Mouse (Mus musculus) heart, adult 2 months (tissue): ENCODE measurements around the gene Acbd6. TPM values are rescaled to one million over a fixed set of nuclear protein-coding genes. Genes with fewer than 3 reads are reported as not detected.

Source experiments
- DNase-seq, 2 experiments: peaks; one replicate each; pipeline ENCODE4 v3.0.0; 2021
- H3K27ac ChIP-seq: fragments of 200-600 bp; 2 replicates; pipeline ENCODE4 v1.8.1; 2022
- H3K27me3 ChIP-seq: fragments of 200-500 bp; 2 replicates; pipeline ENCODE4 v1.6.1; 2012; ENCODE audit warnings: mild to moderate bottlenecking, low read length, inconsistent platforms, mixed read lengths; ENCODE audit not compliant: control insufficient read depth, insufficient read depth
- H3K36me3 ChIP-seq: fragments of 200-500 bp; 2 replicates; pipeline ENCODE4 v1.6.1; 2012; ENCODE audit warnings: low read length, inconsistent platforms; ENCODE audit not compliant: control insufficient read depth, insufficient read depth
- H3K4me1 ChIP-seq: fragments of 200-500 bp; 2 replicates; pipeline ENCODE4 v1.6.1; 2011; ENCODE audit warnings: low read length; ENCODE audit not compliant: control insufficient read depth, insufficient read depth
- H3K4me3 ChIP-seq: fragments of 200-600 bp; 2 replicates; pipeline ENCODE4 v1.8.1; 2022
- H3K79me2 ChIP-seq: fragments of 200-500 bp; replicated peaks from 2 replicates; pipeline ENCODE4 v1.6.1; 2012; ENCODE audit warnings: mild to moderate bottlenecking, inconsistent platforms, low read length, moderate library complexity, mixed read lengths; ENCODE audit not compliant: control insufficient read depth, insufficient read depth
- H3K9ac ChIP-seq: fragments of 200-500 bp; 2 replicates; pipeline ENCODE4 v1.6.1; 2012; ENCODE audit warnings: low read depth, mild to moderate bottlenecking, control low read depth, inconsistent platforms, low read length, mixed read lengths
- CTCF ChIP-seq: fragments of 200-600 bp; IDR thresholded peaks from 2 replicates; pipeline ENCODE4 v1.8.1; 2022; ENCODE audit warnings: antibody characterized with exemption, mild to moderate bottlenecking, moderate library complexity
- EP300 ChIP-seq: fragments of 200-500 bp; IDR thresholded peaks from 2 replicates; pipeline ENCODE4 v1.6.1; 2011; ENCODE audit warnings: low read depth, low read length, control low read depth; ENCODE audit not compliant: insufficient read depth
- POLR2A ChIP-seq: fragments of 200-500 bp; IDR thresholded peaks from 2 replicates; pipeline ENCODE4 v1.6.1; 2011; ENCODE audit warnings: mild to moderate bottlenecking, low read depth, low read length, control low read depth; ENCODE audit not compliant: insufficient read depth
- WGBS: fragments of 180-500 bp; shearing (Covaris S2); methylation state at CpG from one replicate; pipeline ENCODE4 v1.1.7; 2018; 5-methylcytosine and 5-hydroxymethylcytosine counted together
- intact Hi-C: fragments of 180-260 bp; cut with DNase I; formaldehyde crosslinking; loops from one replicate; pipeline ENCODE4 v1.15.1; 2025
- polyA plus RNA-seq: library from polyadenylated mRNA; depleted of rRNA; stranded (reverse); fragments of >200 nt; gene quantifications from 2 replicates; pipeline ENCODE4 v1.2.3, GENCODE M21; 2012
- total RNA-seq, 2 experiments: library from RNA; stranded (reverse); gene quantifications; 2 replicates each; pipeline ENCODE4 v1.2.3; 2021

The Acbd6 gene
- total and polyA plus RNA-seq, 3 experiments = 55.7 to 63.6 (median 57.1) TPM

DNA sequence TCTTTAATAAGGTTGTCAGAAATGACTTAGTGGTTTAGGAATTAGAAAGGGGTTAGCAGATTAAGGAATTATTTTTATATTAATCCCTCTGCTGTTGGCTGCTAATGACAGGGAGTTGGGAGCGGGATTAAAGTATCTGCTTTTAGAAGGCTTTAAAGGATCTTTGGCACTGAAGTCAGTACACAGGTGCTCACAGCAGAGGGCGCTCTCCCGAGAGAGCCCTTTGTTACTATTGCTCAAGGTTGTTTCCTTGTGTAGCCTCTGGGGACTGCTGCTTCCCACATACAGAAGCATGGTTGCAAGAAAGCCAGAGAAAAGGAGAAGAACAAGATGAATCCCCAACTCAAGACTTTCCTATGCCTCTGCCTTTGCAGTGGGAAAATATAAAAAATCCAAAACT, 6.8 kb downstream of the Acbd6 start:
- Histone ChIP-seq H3K27ac (no peak overlapping the region), H3K4me3 (no peak overlapping the region), H3K27me3 (no peaks in the 10 kb centered on the region), H3K4me1 (no peaks in the 10 kb centered on the region; the same call in 1 of the 2 replicates), H3K79me2 (no peaks in the 10 kb centered on the region), H3K36me3 (no peaks in the 10 kb centered on the region), H3K9ac (no peak overlapping the region)
- intact Hi-C loops = no loop called here
- TF ChIP-seq CTCF (peak; percentile 81), EP300 (no peak), POLR2A (no peak)
- DNase-seq = no peak
- 22% methylated on average over 3 of the region's 3 CpGs for WGBS

DNA sequence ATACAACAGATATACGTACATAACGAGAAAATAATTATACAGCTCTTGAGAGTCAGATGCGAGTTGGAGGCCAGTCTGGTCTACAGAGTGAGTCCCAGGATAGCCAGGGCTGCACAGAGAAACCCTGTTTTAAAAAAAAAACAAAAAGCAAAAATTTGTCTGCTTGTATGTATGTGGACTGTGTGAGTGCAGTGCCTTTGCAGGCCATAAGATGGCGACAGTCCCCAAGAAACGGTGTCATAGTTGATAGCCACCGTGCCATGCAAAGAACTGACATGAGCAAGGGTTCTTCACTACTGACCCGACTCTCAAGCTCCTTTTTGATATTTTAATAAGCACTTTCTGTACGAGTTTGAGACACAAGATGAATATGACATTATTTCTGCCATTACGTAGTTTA, 10.2 kb downstream of the Acbd6 start:
- Histone ChIP-seq H3K27ac (no peak overlapping the region), H3K36me3 (no peaks in the 10 kb centered on the region), H3K4me1 (no peaks in the 10 kb centered on the region; the same call in 1 of the 2 replicates), H3K27me3 (no peaks in the 10 kb centered on the region), H3K79me2 (no peaks in the 10 kb centered on the region), H3K9ac (no peak overlapping the region), H3K4me3 (no peak overlapping the region)
- intact Hi-C loops = no loop called here
- no peak for DNase-seq
- 97% methylated on average over 9 of the region's 9 CpGs for WGBS
- TF ChIP-seq CTCF (peak; percentile 39), POLR2A (no peak), EP300 (no peak)

DNA sequence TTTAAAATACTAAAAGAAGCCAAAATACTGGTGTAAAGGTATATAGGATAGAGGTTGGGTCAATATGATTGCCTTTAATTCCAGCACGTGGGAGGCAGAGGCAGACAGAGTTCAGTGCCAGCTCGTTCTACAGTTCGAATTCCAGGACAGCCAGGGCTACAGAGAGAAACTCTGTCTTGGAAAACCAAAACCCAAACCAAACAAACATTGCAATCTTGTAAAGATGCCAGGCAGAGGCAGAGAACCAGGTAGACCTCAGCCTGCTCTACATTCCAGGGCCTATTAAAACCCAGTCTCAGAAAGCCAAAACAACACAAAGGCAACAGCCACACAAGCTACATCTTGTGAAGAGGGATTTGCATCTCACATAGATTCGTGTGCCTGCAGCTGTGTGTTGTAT, 11.4 kb downstream of the Acbd6 start:
- no peak for DNase-seq
- Histone ChIP-seq H3K27ac (no peak overlapping the region), H3K9ac (no peak overlapping the region), H3K4me1 (no peaks in the 10 kb centered on the region; the same call in 1 of the 2 replicates), H3K79me2 (no peaks in the 10 kb centered on the region), H3K36me3 (no peaks in the 10 kb centered on the region), H3K4me3 (no peak overlapping the region), H3K27me3 (no peaks in the 10 kb centered on the region)
- intact Hi-C loops = no loop called here
- WGBS = 87% methylated on average over 4 of the region's 4 CpGs
- TF ChIP-seq POLR2A (no peak), CTCF (no peak), EP300 (no peak)

DNA sequence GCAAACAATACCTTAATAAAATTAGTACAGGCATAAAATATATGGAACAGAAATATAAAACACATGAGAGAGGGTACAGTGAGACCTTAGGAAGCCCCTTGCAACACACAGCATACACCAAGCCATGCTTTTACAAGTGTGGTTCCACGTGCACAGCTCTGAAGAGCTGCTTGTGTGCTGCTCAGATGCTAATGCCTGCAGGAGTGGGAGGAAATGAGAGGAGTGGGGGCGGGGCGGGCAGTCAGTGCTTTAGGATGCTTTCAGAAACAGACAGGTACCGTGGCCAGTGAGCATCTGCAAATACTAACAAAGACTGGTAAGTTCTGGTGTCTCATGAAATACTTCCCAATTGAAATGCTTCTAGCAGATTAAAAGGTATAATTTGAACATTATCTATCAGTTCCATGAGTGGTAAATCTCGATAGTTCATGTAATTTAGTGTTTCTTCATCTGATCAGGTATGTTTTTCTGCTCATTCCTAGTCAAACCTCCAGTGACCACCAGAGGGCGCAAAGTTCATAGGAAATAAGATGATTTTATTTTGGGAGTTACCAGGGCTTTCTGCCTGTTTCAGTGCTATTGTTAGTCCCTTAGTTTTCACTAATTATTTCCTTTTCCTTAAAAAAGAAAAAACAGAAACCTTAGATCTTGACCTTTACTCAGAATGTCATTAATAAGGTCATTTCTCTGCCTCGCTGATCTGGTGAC, 17.2 kb downstream of the Acbd6 start:
- Histone ChIP-seq H3K4me3 (no peak overlapping the region), H3K4me1 (no peaks in the 10 kb centered on the region), H3K27me3 (no peaks in the 10 kb centered on the region), H3K79me2 (no peaks in the 10 kb centered on the region), H3K36me3 (no peaks in the 10 kb centered on the region), H3K27ac (no peak overlapping the region), H3K9ac (no peak overlapping the region)
- TF ChIP-seq POLR2A (no peak), CTCF (peak; percentile 91)
- DNase-seq = peak; percentile 19 to 70
- WGBS = 31% methylated on average over 7 of the region's 7 CpGs
- intact Hi-C loops = loop anchor here (1.0 to 5.0 kb wide), 2 partner anchors 210 to 287 kb away; no protein-coding TSS in a partner anchor

DNA sequence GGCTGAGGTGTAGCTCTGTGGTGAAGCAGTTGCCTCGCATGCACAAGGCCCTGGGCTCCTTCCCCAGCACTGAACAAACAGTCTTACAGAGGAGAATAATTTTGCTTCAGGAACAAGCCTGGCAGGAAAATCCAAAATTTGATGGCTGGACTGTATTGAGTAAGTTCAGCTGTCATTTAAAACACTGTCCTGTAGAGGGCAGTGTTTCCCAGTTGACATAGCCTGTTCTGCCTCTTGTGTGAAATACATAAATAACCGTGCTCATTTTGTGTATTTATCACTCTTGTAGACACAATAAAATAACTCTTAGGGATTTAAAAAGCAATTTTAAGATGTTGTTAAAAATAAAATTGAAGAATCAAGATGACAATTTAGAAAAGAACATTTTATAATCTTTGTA, 18.5 kb downstream of the Acbd6 start:
- 18% methylated on average over 2 of the region's 2 CpGs for WGBS
- DNase-seq = no peak

DNA sequence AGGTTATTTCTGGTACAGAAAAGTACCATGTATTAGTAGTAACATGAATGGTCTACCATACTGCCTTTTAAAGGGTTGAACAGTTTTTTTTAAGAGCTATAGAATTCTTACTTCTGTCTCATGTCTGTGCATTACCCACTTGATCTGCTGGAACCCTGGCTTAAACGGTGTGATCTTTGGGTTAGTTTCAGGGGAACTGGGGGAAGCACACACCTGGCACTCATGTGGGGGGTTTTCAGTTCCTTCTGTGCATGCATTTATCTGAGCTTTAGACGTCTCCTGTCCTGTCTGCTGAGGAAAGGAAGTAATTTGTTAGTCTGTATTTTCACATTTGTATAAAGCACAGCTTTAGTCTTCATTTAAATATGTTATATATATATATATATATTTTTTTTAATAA, 19.4 kb downstream of the Acbd6 start:
- 77% methylated on average over 2 of the region's 2 CpGs for WGBS
- Histone ChIP-seq H3K4me1 (no peaks in the 10 kb centered on the region), H3K27me3 (no peaks in the 10 kb centered on the region), H3K4me3 (no peak overlapping the region), H3K36me3 (no peaks in the 10 kb centered on the region), H3K79me2 (no peaks in the 10 kb centered on the region), H3K27ac (no peak overlapping the region), H3K9ac (no peak overlapping the region)
- intact Hi-C loops = loop anchor here (2.0 to 5.0 kb wide), 2 partner anchors 143 to 285 kb away; no protein-coding TSS in a partner anchor
- no peak for DNase-seq
- no peak for TF ChIP-seq EP300
- no peak for TF ChIP-seq POLR2A
- no peak for TF ChIP-seq CTCF

More for the DNA sequence above, 18.5 kb downstream of the Acbd6 start:
- Histone ChIP-seq H3K4me3 (no peak overlapping the region), H3K27me3 (no peaks in the 10 kb centered on the region), H3K27ac (no peak overlapping the region), H3K79me2 (no peaks in the 10 kb centered on the region), H3K4me1 (no peaks in the 10 kb centered on the region), H3K9ac (no peak overlapping the region), H3K36me3 (no peaks in the 10 kb centered on the region)
- TF ChIP-seq EP300 = no peak
- peak; percentile 91 for TF ChIP-seq CTCF
- intact Hi-C loops = loop anchor here (2.0 to 5.0 kb wide), 2 partner anchors 144 to 286 kb away; no protein-coding TSS in a partner anchor
